Mouse (Mus musculus) small intestine, adult 2 months (tissue): ENCODE data around the gene Gm17455.

Source experiments
- CTCF ChIP-seq: fragments of 200-500 bp; IDR thresholded peaks from 2 replicates; pipeline ENCODE4 v1.5.1; 2012; ENCODE audit warnings: low read depth, mild to moderate bottlenecking, control low read depth, inconsistent platforms, low read length, moderate library complexity, mixed read lengths; ENCODE audit not compliant: insufficient replicate concordance, insufficient read length; ENCODE audit errors: extremely low read depth
- POLR2A ChIP-seq: fragments of 200-500 bp; IDR thresholded peaks from 2 replicates; pipeline ENCODE4 v1.6.1; 2012; ENCODE audit warnings: low read depth, mild to moderate bottlenecking, control low read depth, inconsistent platforms, low read length, moderate library complexity

DNA sequence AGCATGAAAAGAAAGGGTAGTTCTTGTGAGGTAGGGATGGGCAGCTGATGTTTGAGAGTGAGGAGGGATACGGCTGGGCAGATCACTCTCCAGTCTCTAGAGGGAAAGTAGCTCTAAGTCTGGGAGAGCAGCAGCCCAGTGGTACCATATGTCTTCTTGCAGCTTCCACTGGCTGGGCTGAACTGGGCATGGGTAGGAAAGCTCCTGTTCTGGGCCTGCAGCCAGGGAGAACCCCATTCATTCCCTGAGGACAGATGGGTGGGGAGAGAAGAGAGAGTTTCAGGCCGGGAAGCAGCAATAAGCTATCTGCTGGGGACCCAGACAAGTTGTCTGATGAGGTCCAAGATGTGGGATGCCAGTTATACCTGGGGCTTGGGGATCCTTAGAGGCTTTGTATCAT lies 29.4 kb upstream of the Gm17455 start:
- TF ChIP-seq POLR2A (no peak), CTCF (no peak)
